Mouse (Mus musculus): ENCODE results near the gene Slc15a3.

DNA sequence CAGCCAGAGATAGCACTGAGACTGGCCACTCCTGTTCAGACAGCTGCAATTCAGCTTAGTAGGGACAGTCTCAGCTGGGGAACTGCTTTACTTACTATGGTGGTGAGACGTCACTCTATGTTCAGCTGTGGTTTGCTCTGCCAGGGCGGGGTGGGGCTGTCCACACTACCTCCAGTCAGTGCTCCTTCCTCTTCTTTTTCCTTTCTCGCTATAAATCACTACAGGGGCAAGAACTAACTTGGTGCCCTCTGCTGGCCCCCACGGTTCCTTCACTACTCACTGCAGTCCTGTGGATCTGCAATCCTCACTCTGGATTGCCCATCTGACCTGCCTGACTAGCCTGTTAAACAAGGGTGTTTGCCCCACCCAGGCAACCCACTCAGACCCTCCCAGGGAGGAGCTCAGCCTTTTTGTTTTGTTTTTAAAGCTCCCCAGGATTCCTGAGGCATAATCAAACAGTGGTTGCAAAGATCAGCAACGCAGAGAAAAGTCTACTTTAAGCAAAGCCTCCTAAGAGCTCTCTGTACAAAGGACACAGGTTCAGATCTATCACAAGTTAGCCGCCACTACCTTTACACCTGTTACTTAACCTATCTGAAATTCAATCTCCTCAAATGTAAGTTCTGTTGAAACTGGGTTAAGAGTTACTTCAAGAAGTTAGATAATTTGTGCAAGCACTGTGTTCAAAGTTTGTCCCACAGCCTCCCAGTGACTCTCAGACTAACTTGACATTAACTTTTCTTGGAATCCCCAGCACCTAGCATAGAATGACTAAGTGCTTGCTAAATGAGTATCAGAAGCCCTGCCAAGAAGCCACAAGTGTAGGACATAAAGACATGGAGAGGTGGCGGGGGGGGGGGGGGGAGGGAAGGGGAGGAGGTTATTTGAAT lies 40.8 kb downstream of the Slc15a3 start:
- TF ChIP-seq POLR2A (IDR thresholded peaks at IDR 0.05; ENCODE audit: borderline replicate concordance, extremely low read depth, low read depth, low read length): no peak
- peak; percentile 39 for TF ChIP-seq CTCF (IDR thresholded peaks at IDR 0.05; ENCODE audit: insufficient read depth, low read length)
